Mouse (Mus musculus): ENCODE data around the gene Pou5f1.

GRCm38 (mm10) chr17:35497124-35497523 is 8.7 kb upstream of the Pou5f1 start:
- TF ChIP-seq GATA1 (IDR thresholded peaks at IDR 0.05; ENCODE audit: borderline replicate concordance, low read length) (no peak), FLI1 (IDR thresholded peaks at IDR 0.05; ENCODE audit: low read length) (no peak)

Data from megakaryocyte, embryonic 14.5 days (primary cell).